Mouse (Mus musculus) myocyte (in vitro differentiated cells): Measurements from ENCODE around the gene Pkdcc. TPM values are rescaled to one million over a fixed set of nuclear protein-coding genes. Genes with fewer than 3 reads are reported as not detected.

Experiments
- H3K27me3 ChIP-seq: one replicate; pipeline ENCODE4 v1.6.1; 2011; ENCODE audit not compliant: control insufficient read depth, insufficient read depth, insufficient read length
- H3K36me3 ChIP-seq: one replicate; pipeline ENCODE4 v1.6.1; 2011; ENCODE audit not compliant: control insufficient read depth, insufficient read depth
- H3K4me2 ChIP-seq: one replicate; pipeline ENCODE4 v1.6.1; 2011; ENCODE audit warnings: low read depth, control low read depth
- H3K4me3 ChIP-seq: one replicate; pipeline ENCODE4 v1.5.1; 2011; ENCODE audit warnings: mild to moderate bottlenecking, control low read depth, moderate library complexity
- H3K79me2 ChIP-seq: one replicate; pipeline ENCODE4 v1.6.1; 2011; ENCODE audit not compliant: control insufficient read depth, insufficient read depth
- H3ac ChIP-seq: one replicate; pipeline ENCODE4 v1.6.1; 2011; ENCODE audit not compliant: control insufficient read depth, insufficient read length
- CEBPB ChIP-seq: IDR thresholded peaks from 2 replicates; pipeline ENCODE4 v1.6.1; 2011; ENCODE audit warnings: mild to moderate bottlenecking, moderate library complexity; ENCODE audit not compliant: poor library complexity, insufficient read depth, severe bottlenecking
- E2F4 ChIP-seq: IDR thresholded peaks from one replicate; pipeline ENCODE4 v1.6.1; 2011; ENCODE audit warnings: mild to moderate bottlenecking, control low read depth, moderate library complexity; ENCODE audit not compliant: insufficient read depth
- MAX ChIP-seq: IDR thresholded peaks from one replicate; pipeline ENCODE4 v1.6.1; 2011; ENCODE audit warnings: low read depth, mild to moderate bottlenecking, control low read depth
- MYOD1 ChIP-seq, 3 experiments: IDR thresholded peaks; one replicate each; pipeline ENCODE4 v1.6.1; 2011; ENCODE audit warnings: control low read depth in 2 of 3, low read depth in 2 of 3, mild to moderate bottlenecking in 2 of 3, moderate library complexity in 1 of 3; ENCODE audit not compliant: insufficient read length in 2 of 3, control insufficient read depth in 1 of 3
- MYOG ChIP-seq, 3 experiments: IDR thresholded peaks; one replicate each; pipeline ENCODE4 v1.6.1; 2011; ENCODE audit warnings: control low read depth in 2 of 3, low read depth in 2 of 3, mild to moderate bottlenecking in 2 of 3; ENCODE audit not compliant: insufficient read length in 2 of 3, control insufficient read depth in 1 of 3, insufficient read depth in 1 of 3
- POLR2A ChIP-seq: IDR thresholded peaks from one replicate; pipeline ENCODE4 v1.6.1; 2011; ENCODE audit warnings: low read depth, mild to moderate bottlenecking, control low read depth, moderate library complexity; ENCODE audit not compliant: insufficient read length
- POLR2AphosphoS2 ChIP-seq: IDR thresholded peaks from one replicate; pipeline ENCODE4 v1.6.1; 2011; ENCODE audit warnings: low read depth, control low read depth; ENCODE audit not compliant: insufficient read length
- REST ChIP-seq: IDR thresholded peaks from one replicate; pipeline ENCODE4 v1.6.1; 2011; ENCODE audit warnings: mild to moderate bottlenecking, control low read depth, moderate library complexity; ENCODE audit not compliant: insufficient read depth, insufficient read length
- SRF ChIP-seq: IDR thresholded peaks from one replicate; pipeline ENCODE4 v1.6.1; 2011; ENCODE audit warnings: low read depth; ENCODE audit not compliant: control insufficient read depth, insufficient read length
- TCF12 ChIP-seq: IDR thresholded peaks from one replicate; pipeline ENCODE4 v1.6.1; 2011; ENCODE audit warnings: mild to moderate bottlenecking, control low read depth; ENCODE audit not compliant: poor library complexity, insufficient read depth, severe bottlenecking
- TCF3 ChIP-seq: IDR thresholded peaks from one replicate; pipeline ENCODE4 v1.6.1; 2011; ENCODE audit warnings: low read depth, control low read depth; ENCODE audit not compliant: insufficient read length
- USF1 ChIP-seq: IDR thresholded peaks from one replicate; pipeline ENCODE4 v1.6.1; 2011; ENCODE audit warnings: low read depth, mild to moderate bottlenecking, control low read depth, moderate library complexity
- polyA plus RNA-seq: library from polyadenylated mRNA; unstranded; fragments of >200 nt; fragmentation: generic; extraction: Trizol; gene quantifications from one replicate; pipeline ENCODE4 v1.2.1, GENCODE M21; 2012; ENCODE audit warnings: missing spikeins

The Pkdcc gene
- polyA plus RNA-seq, 1 experiment = 14.1 TPM

GRCm38 (mm10) chr17:83253051-83253649 lies 38.1 kb downstream of the Pkdcc start:
- Histone ChIP-seq H3K4me2 (peak overlapping the region; percentile 43), H3K79me2 (no peaks in the 10 kb centered on the region), H3ac (no peak overlapping the region), H3K27me3 (peaks cover 14% of the 10 kb centered on the region), H3K36me3 (no peaks in the 10 kb centered on the region), H3K4me3 (no peak overlapping the region)
- TF ChIP-seq USF1 (no peak), E2F4 (no peak), MYOG (IDR thresholded peaks at IDR 0.05; ENCODE audit: control insufficient read depth in 1 of 3, insufficient read depth in 1 of 3, insufficient read length in 2 of 3, low read depth in 2 of 3) (no peak), POLR2AphosphoS2 (no peak), TCF3 (no peak), MAX (no peak), CEBPB (no peak), POLR2A (no peak)

- H3K4me2 ChIP-seq = peak overlapping the region; percentile 60
- no peak overlapping the region for H3ac ChIP-seq
- H3K27me3 ChIP-seq = peaks cover 6% of the 10 kb centered on the region
- H3K4me3 ChIP-seq = no peak overlapping the region
- TF ChIP-seq CEBPB = no peak
- no peak for TF ChIP-seq POLR2A
- no peak for TF ChIP-seq USF1
- no peak for TF ChIP-seq REST
- no peak for TF ChIP-seq MYOG (IDR thresholded peaks at IDR 0.05; ENCODE audit: control insufficient read depth in 1 of 3, insufficient read depth in 1 of 3, insufficient read length in 2 of 3, low read depth in 2 of 3)
- TF ChIP-seq E2F4 = no peak
- no peak for TF ChIP-seq TCF12
- no peak for TF ChIP-seq TCF3
- TF ChIP-seq POLR2AphosphoS2 = no peak
- no peak for TF ChIP-seq SRF
- TF ChIP-seq MAX = no peak
- TF ChIP-seq MYOD1 (IDR thresholded peaks at IDR 0.05; ENCODE audit: control insufficient read depth in 1 of 3, insufficient read length in 2 of 3, low read depth in 2 of 3) = no peak
- H3K79me2 ChIP-seq = no peaks in the 10 kb centered on the region
- H3K36me3 ChIP-seq = no peaks in the 10 kb centered on the region
These were observed 52.4 kb downstream of the Pkdcc start for GRCm38 (mm10) chr17:83267202-83268128.

GRCm38 (mm10) chr17:83271509-83271908 lies 56.4 kb downstream of the Pkdcc start:
- no peak overlapping the region for H3K4me3 ChIP-seq
- H3K36me3 ChIP-seq = no peaks in the 10 kb centered on the region
- H3K27me3 ChIP-seq = no peaks in the 10 kb centered on the region
- H3ac ChIP-seq = no peak overlapping the region
- H3K79me2 ChIP-seq = no peaks in the 10 kb centered on the region
- H3K4me2 ChIP-seq = no peak overlapping the region
- TF ChIP-seq TCF12 = no peak
- TF ChIP-seq TCF3 = no peak
- TF ChIP-seq MAX = no peak

GRCm38 (mm10) chr17:83272641-83273040 lies 57.5 kb downstream of the Pkdcc start:
- H3ac ChIP-seq = no peak overlapping the region
- H3K79me2 ChIP-seq = no peaks in the 10 kb centered on the region
- no peaks in the 10 kb centered on the region for H3K36me3 ChIP-seq
- TF ChIP-seq USF1 (no peak), MYOG (IDR thresholded peaks at IDR 0.05; ENCODE audit: control insufficient read depth in 1 of 3, insufficient read depth in 1 of 3, insufficient read length in 2 of 3, low read depth in 2 of 3) (no peak), POLR2AphosphoS2 (no peak), CEBPB (no peak), POLR2A (no peak)
- no peak overlapping the region for H3K4me2 ChIP-seq
- H3K4me3 ChIP-seq = no peak overlapping the region
- no peaks in the 10 kb centered on the region for H3K27me3 ChIP-seq

GRCm38 (mm10) chr17:83273636-83274035 lies 58.5 kb downstream of the Pkdcc start:
- H3ac ChIP-seq = no peak overlapping the region
- no peaks in the 10 kb centered on the region for H3K27me3 ChIP-seq
- TF ChIP-seq TCF3 = no peak
- no peak for TF ChIP-seq MAX
- TF ChIP-seq E2F4 = no peak
- no peak for TF ChIP-seq USF1
- no peak for TF ChIP-seq MYOD1 (IDR thresholded peaks at IDR 0.05; ENCODE audit: control insufficient read depth in 1 of 3, insufficient read length in 2 of 3, low read depth in 2 of 3)
- TF ChIP-seq MYOG (IDR thresholded peaks at IDR 0.05; ENCODE audit: control insufficient read depth in 1 of 3, insufficient read depth in 1 of 3, insufficient read length in 2 of 3, low read depth in 2 of 3) = no peak
- TF ChIP-seq TCF12 = no peak
- TF ChIP-seq REST = no peak
- TF ChIP-seq CEBPB = no peak
- no peak for TF ChIP-seq POLR2AphosphoS2
- TF ChIP-seq POLR2A = no peak
- TF ChIP-seq SRF = no peak
- H3K4me2 ChIP-seq = no peak overlapping the region
- H3K79me2 ChIP-seq = no peaks in the 10 kb centered on the region
- H3K4me3 ChIP-seq = no peak overlapping the region
- H3K36me3 ChIP-seq = no peaks in the 10 kb centered on the region
